ENCODE assay signal across 8 mouse cellular contexts in the genomic region with DNA sequence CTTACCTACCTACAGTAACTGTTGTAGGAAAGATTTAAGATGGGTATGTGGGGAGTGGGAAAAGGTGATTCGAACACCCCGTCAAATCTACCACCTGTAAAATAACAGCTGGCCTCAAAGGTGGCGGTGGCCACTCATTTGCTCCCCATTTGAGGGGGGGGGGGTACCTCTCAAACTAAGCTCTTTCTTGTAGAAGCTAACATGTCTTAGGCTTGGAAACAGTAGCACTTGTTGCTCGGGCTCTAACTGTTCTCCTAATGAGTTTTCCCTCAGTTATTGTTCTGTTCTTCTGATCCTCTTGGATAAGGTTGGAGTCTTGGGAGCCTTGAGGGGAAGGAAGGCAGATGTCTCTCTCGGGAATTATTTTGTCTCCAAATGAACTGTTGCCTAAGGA. TPM values are rescaled to one million over a fixed set of nuclear protein-coding genes. Genes with fewer than 3 reads are reported as not detected.
A peak's percentile ranks its signal among the peaks of the same experiment; 100 is the strongest.
DNase-seq lines count a peak whose midpoint lies in the region; ATAC-seq and TF ChIP-seq lines count a peak whose summit lies in the region.

No protein-coding gene starts in this region.

- H3K4me3 ChIP-seq in heart, embryonic 11.5 days (ENCODE audit: low read depth, low read length) = peak overlapping the region; percentile 60
- peak overlapping the region; percentile 70 for H3K4me3 ChIP-seq in G1E (ENCODE audit: low read depth, low read length)
- peak overlapping the region; percentile 48 for H3K4me3 ChIP-seq in midbrain, embryonic 12.5 days

- peak overlapping the region; percentile 75 for H3K9ac ChIP-seq in heart, embryonic 11.5 days (ENCODE audit: low read depth, low read length)
- peak overlapping the region; percentile 57 for H3K9ac ChIP-seq in midbrain, embryonic 12.5 days (replicated peaks)

- H3K9me3 ChIP-seq in heart, embryonic 11.5 days (replicated peaks; ENCODE audit: control insufficient read depth, low read length) = no peaks in the 10 kb centered on the region
- no peaks in the 10 kb centered on the region for H3K9me3 ChIP-seq in G1E (replicated peaks)
- no peaks in the 10 kb centered on the region for H3K9me3 ChIP-seq in midbrain, embryonic 12.5 days

- ATAC-seq in heart, embryonic 11.5 days (replicated peaks; ENCODE audit: insufficient number of reproducible peaks, low FRiP score, low TSS enrichment) = no peak
- ATAC-seq in G1E (ENCODE audit: extremely low read depth, insufficient number of reproducible peaks, low FRiP score, poor library complexity, severe bottlenecking) = no peak
- peak; percentile 14; the same call in 1 of the 2 replicates for ATAC-seq in midbrain, embryonic 12.5 days (ENCODE audit: low FRiP score, low read depth)

- TF ChIP-seq CTCF in G1E (IDR thresholded peaks at IDR 0.05; ENCODE audit: low read depth, low read length) = no peak

- intact Hi-C loops in left cerebral cortex, postnatal 36 days (cut with DNase I) = no loop called here

- peak overlapping the region; percentile 83 for H3K4me2 ChIP-seq in heart, embryonic 11.5 days
- H3K4me2 ChIP-seq in midbrain, embryonic 12.5 days (replicated peaks) = peak overlapping the region; percentile 57

- peaks cover 10% of the 10 kb centered on the region for H3K4me1 ChIP-seq in heart, embryonic 11.5 days (ENCODE audit: control insufficient read depth, insufficient read depth, low read length)
- peaks cover 12% of the 10 kb centered on the region for H3K4me1 ChIP-seq in G1E (ENCODE audit: insufficient read depth, low read depth, low read length)
- H3K4me1 ChIP-seq in midbrain, embryonic 12.5 days = peaks cover 12% of the 10 kb centered on the region

- peaks cover 9% of the 10 kb centered on the region for H3K36me3 ChIP-seq in heart, embryonic 11.5 days (ENCODE audit: control insufficient read depth, insufficient read depth, low read length)
- H3K36me3 ChIP-seq in G1E (replicated peaks) = peaks cover 47% of the 10 kb centered on the region
- H3K36me3 ChIP-seq in midbrain, embryonic 12.5 days = peaks cover 31% of the 10 kb centered on the region

- H3K27ac ChIP-seq in heart, embryonic 11.5 days (ENCODE audit: low read depth, low read length) = peak overlapping the region; percentile 87; the same call in 1 of the 2 replicates
- H3K27ac ChIP-seq in midbrain, embryonic 12.5 days (replicated peaks) = peak overlapping the region; percentile 50

- 10% methylated on average over 5 of the region's 5 CpGs for WGBS in heart, embryonic 11.5 days (ENCODE audit: insufficient replicate concordance)
- 9% methylated on average over 5 of the region's 5 CpGs for WGBS in midbrain, embryonic 12.5 days

- H3K27me3 ChIP-seq in heart, embryonic 11.5 days (ENCODE audit: control insufficient read depth, insufficient read depth, low read length) = no peaks in the 10 kb centered on the region
- H3K27me3 ChIP-seq in G1E (ENCODE audit: insufficient read depth, low read length) = no peaks in the 10 kb centered on the region
- no peaks in the 10 kb centered on the region for H3K27me3 ChIP-seq in midbrain, embryonic 12.5 days

- DNase-seq in heart, postnatal 4 days = no peak
- no peak for DNase-seq in G1E (ENCODE audit: low spot score)
- peak; percentile 1 for DNase-seq in forelimb bud, embryonic 11.5 days (ENCODE audit: low read depth, low spot score)
- no peak for DNase-seq in left cerebral cortex, postnatal 36 days (ENCODE audit: low spot score in 2 of 2)
- DNase-seq in layer of hippocampus, adult 9-11 months = no peak
- no peak for DNase-seq in layer of hippocampus, adult 18-20 months (ENCODE audit: low spot score in 2 of 2)

RNA-seq across cellular contexts. Expression of a gene that starts 23.4 kb away (rescaled TPM):
- 18.9 and 23.0 TPM in 2 replicates for polyA plus RNA-seq in heart, embryonic 11.5 days (2014; fragmentation: Nextera tagmentation; extraction: Ambion mirVana)
- 10 to 100 TPM; 14.5 to 14.8 TPM for total RNA-seq in heart, postnatal 4 days (2021)
- 86.1 and 93.5 TPM in 2 replicates for total RNA-seq in G1E (2014; fragmentation: Nextera tagmentation)
- 62.7 and 70.5 TPM in 2 replicates for total RNA-seq in G1E (2017)
- polyA plus RNA-seq in G1E (2012) = 11.0 and 13.7 TPM in 2 replicates
- 30.7 and 32.5 TPM in 2 replicates for polyA plus RNA-seq in midbrain, embryonic 12.5 days (2016; fragmentation: Nextera tagmentation; extraction: Ambion mirVana)
- 10 to 100 TPM in 1 of 2 experiments, 1 to 10 TPM in 1; 6.7 to 11.0 TPM for total RNA-seq in left cerebral cortex, postnatal 36 days (2021)
- 1 to 10 TPM; 9.1 to 10.0 TPM for total RNA-seq in layer of hippocampus, adult 18-20 months (2021)

RNA-seq across cellular contexts. Expression of a gene that starts 31.3 kb away (rescaled TPM):
- 0.34 and 0.99 TPM in 2 replicates for polyA plus RNA-seq in heart, embryonic 11.5 days (2014; fragmentation: Nextera tagmentation; extraction: Ambion mirVana)
- under 1 TPM; 0.16 to 0.21 TPM for total RNA-seq in heart, postnatal 4 days (2021)
- 3.0 and 3.6 TPM in 2 replicates for total RNA-seq in G1E (2014; fragmentation: Nextera tagmentation)
- 1.6 and 2.3 TPM in 2 replicates for total RNA-seq in G1E (2017)
- polyA plus RNA-seq in G1E (2012) = 0.07 and 0.08 TPM in 2 replicates
- 0.47 and 0.51 TPM in 2 replicates for polyA plus RNA-seq in midbrain, embryonic 12.5 days (2016; fragmentation: Nextera tagmentation; extraction: Ambion mirVana)
- total RNA-seq in left cerebral cortex, postnatal 36 days (2021) = under 1 TPM in 1 of 2 experiments, not detected in 1; 0.45 TPM
- under 1 TPM in 1 of 2 experiments, not detected in 1; 0.25 TPM for total RNA-seq in layer of hippocampus, adult 18-20 months (2021)

Comparison
In these comparisons a context has a peak if more than half of its experiments do, and no peak if none do; other contexts are left out.
1. RNA of a gene that starts 23.4 kb away (total RNA-seq): 62.7 to 93.5 TPM in G1E; 14.5 to 14.8 TPM in heart, postnatal 4 days, 6.7 to 11.0 TPM in left cerebral cortex, postnatal 36 days and 9.1 to 10.0 TPM in layer of hippocampus, adult 18-20 months; every median in the first group is over 4 times any median in the second.
2. Peak in every context shown above with its lines, with median percentiles within 50 percentile points of each other: H3K4me3 ChIP-seq.